ENCODE assay signal across 17 mouse cellular contexts in the genomic region with DNA sequence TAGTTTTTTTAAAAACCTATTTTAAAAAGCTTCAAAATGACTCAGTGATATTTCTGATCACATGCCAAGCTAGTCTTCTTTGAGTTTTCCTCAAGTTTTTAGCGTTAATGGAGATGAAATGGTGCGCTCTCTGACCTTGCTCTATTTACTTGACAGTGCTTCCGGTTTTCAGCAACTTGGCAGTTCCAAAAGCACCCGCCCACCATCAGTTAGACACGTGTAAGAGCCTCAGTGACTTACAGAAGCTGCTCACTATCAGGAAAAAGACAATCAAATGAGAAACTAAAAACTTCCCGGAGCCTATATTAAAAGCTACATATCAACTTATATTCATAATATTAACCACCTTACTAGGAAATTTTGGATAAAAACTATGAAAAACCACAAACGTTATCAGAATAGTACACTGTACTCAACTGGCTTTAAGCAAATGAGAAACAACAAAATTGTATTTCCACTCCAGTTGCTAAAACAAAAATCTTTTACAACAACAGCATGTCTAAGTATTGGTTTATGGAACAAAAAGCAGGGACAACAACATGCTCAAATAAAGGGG. TPM values are rescaled to one million over a fixed set of nuclear protein-coding genes. Genes with fewer than 3 reads are reported as not detected.
DNase-seq lines count a peak whose midpoint lies in the region; ATAC-seq and TF ChIP-seq lines count a peak whose summit lies in the region.
"Had no signal": no experiment of that assay in that cellular context is flagged by ENCODE, and none has a peak within 500 bp of the region (broad histone marks: within the 10 kb centered on the region; RNA-seq: fewer than 3 reads in every experiment).

No protein-coding gene starts in this region.

- H3K36me3 ChIP-seq in forebrain, embryonic 14.5 days (ENCODE audit: control insufficient read depth, insufficient read depth, low read length), result peaks cover 30% of the 10 kb centered on the region

- no peak overlapping the region for H3K4me3 ChIP-seq in lung, adult 2 months (replicated peaks; ENCODE audit: extremely low read depth, low read depth, low read length)
- H3K4me3 ChIP-seq in layer of hippocampus, adult 2 months, result no peak overlapping the region
- no peak overlapping the region for H3K4me3 ChIP-seq in forebrain, embryonic 14.5 days (ENCODE audit: low read depth, low read length)
- H3K4me3 ChIP-seq: embryonic facial prominence, embryonic 10.5 days; hindbrain, embryonic 12.5 days; left cerebral cortex, adult 2 months; limb, embryonic 12.5 days; midbrain, embryonic 15.5 days; stomach, embryonic 15.5 days had no signal

- DNase-seq in heart, adult 18-20 months, result peak; percentile 28 to 30
- DNase-seq in heart, postnatal 36 days, result no peak
- DNase-seq in lung, adult 18-20 months, result peak; percentile 29 to 56
- DNase-seq in lung, adult 2 months, result no peak
- no peak for DNase-seq in layer of hippocampus, adult 2 months (ENCODE audit: low spot score in 2 of 2)
- DNase-seq in forebrain, embryonic 14.5 days (ENCODE audit: low spot score), result no peak
- DNase-seq in right cerebral cortex, postnatal 14 days, result no peak
- DNase-seq: cerebellum, adult 9-11 months; thymus, postnatal 14 days had no signal

- peaks cover 16% of the 10 kb centered on the region for H3K4me1 ChIP-seq in lung, adult 2 months (ENCODE audit: control insufficient read depth, insufficient read depth, low read length)
- H3K4me1 ChIP-seq in forebrain, embryonic 14.5 days (ENCODE audit: control insufficient read depth, insufficient read depth, low read length), result no peaks in the 10 kb centered on the region

- no peak for TF ChIP-seq POLR2A in lung, adult 2 months (IDR thresholded peaks at IDR 0.05; ENCODE audit: borderline replicate concordance, extremely low read depth, low read depth, low read length)

- no peak overlapping the region for H3K9ac ChIP-seq in forebrain, embryonic 14.5 days (ENCODE audit: low read length)
- H3K9ac ChIP-seq: hindbrain, embryonic 12.5 days; limb, embryonic 12.5 days; midbrain, embryonic 15.5 days; stomach, embryonic 15.5 days had no signal

- peak; percentile 27 for ATAC-seq in inflammation-experienced regulatory T-cells, adult 6 months
- ATAC-seq in forebrain, embryonic 14.5 days, result no peak
- ATAC-seq: intestine, postnatal 0 days; midbrain, embryonic 15.5 days had no signal

- no peaks in the 10 kb centered on the region for H3K27me3 ChIP-seq in forebrain, embryonic 14.5 days (replicated peaks; ENCODE audit: control insufficient read depth, insufficient read depth, low read length)
- H3K27me3 ChIP-seq: hindbrain, embryonic 12.5 days; limb, embryonic 12.5 days; midbrain, embryonic 15.5 days; stomach, embryonic 15.5 days had no signal

- H3K4me2 ChIP-seq in forebrain, embryonic 14.5 days (ENCODE audit: low read length), result no peak overlapping the region
- H3K4me2 ChIP-seq: hindbrain, embryonic 12.5 days; limb, embryonic 12.5 days; midbrain, embryonic 15.5 days; stomach, embryonic 15.5 days had no signal

- no peak for TF ChIP-seq CTCF in lung, adult 2 months (IDR thresholded peaks at IDR 0.05; ENCODE audit: insufficient read depth, low read length)
- no peak for TF ChIP-seq CTCF in layer of hippocampus, adult 2 months (conservative IDR thresholded peaks at IDR 0.05)

- WGBS in lung, adult 2 months, result 28% methylated on average over 7 of the region's 7 CpGs
- WGBS in forebrain, embryonic 14.5 days, result 81% methylated on average over 7 of the region's 7 CpGs

- no peak overlapping the region for H3K27ac ChIP-seq in layer of hippocampus, adult 2 months
- no peak overlapping the region for H3K27ac ChIP-seq in forebrain, embryonic 14.5 days (ENCODE audit: low read depth, low read length)
- H3K27ac ChIP-seq: embryonic facial prominence, embryonic 10.5 days; hindbrain, embryonic 12.5 days; left cerebral cortex, adult 2 months; limb, embryonic 12.5 days; midbrain, embryonic 15.5 days; stomach, embryonic 15.5 days had no signal

- intact Hi-C loops in heart, postnatal 36 days (cut with DNase I), result loop anchor here (10.0 kb wide), 1 partner anchor 1357 kb away; the partner anchor contains the start of gene Usp25

- H3K9me3 ChIP-seq in forebrain, embryonic 14.5 days (replicated peaks; ENCODE audit: control insufficient read depth, low read length), result no peaks in the 10 kb centered on the region
- H3K9me3 ChIP-seq: embryonic facial prominence, embryonic 10.5 days; hindbrain, embryonic 12.5 days; limb, embryonic 12.5 days; midbrain, embryonic 15.5 days; stomach, embryonic 15.5 days had no signal

RNA-seq across cellular contexts. Expression of gene Btg3, which starts 5.4 kb away (rescaled TPM):
- 1 to 10 TPM; 6.0 to 7.0 TPM for total RNA-seq in heart, adult 18-20 months (2021)
- 1 to 10 TPM; 7.7 to 9.8 TPM for total RNA-seq in heart, postnatal 36 days (2021)
- polyA plus RNA-seq in lung, adult 2 months (2012; rRNA removed), result 8.5 and 10.3 TPM in 2 replicates
- 10 to 100 TPM in 1 of 3 experiments, 1 to 10 TPM in 2; 6.6 to 12.3 (median 8.0) TPM for polyA plus RNA-seq in inflammation-experienced regulatory T-cells, adult 6 months (2017; shearing (Covaris generic))
- 10 to 100 TPM; 16.5 to 17.7 TPM for total RNA-seq in layer of hippocampus, adult 2 months (2021)
- 22.5 and 23.9 TPM in 2 replicates for polyA plus RNA-seq in forebrain, embryonic 14.5 days (2014; fragmentation: Nextera tagmentation; extraction: Ambion mirVana)

Comparison
In these comparisons a context has a peak if more than half of its experiments do, and no peak if none do; other contexts are left out.
1. DNase-seq: peak in heart, adult 18-20 months (2 of 2) and lung, adult 18-20 months (2 of 2); none in heart, postnatal 36 days (0 of 2), lung, adult 2 months (single experiment), layer of hippocampus, adult 2 months (0 of 2), forebrain, embryonic 14.5 days (single experiment) and right cerebral cortex, postnatal 14 days (single experiment).